Mouse (Mus musculus): Measurements from ENCODE around the gene Glra4. TPM values are rescaled to one million over a fixed set of nuclear protein-coding genes. Genes with fewer than 3 reads are reported as not detected.
A peak's percentile ranks its signal among the peaks of the same experiment; 100 is the strongest.

Gene Glra4
- polyA plus RNA-seq, 1 experiment from 2014 or later: not detected

- no peak overlapping the region for H3K9ac ChIP-seq (ENCODE audit: low read depth, low read length)
- H3K9me3 ChIP-seq (replicated peaks; ENCODE audit: low read length): no peaks in the 10 kb centered on the region
- 83% methylated on average over 4 of the region's 4 CpGs for WGBS
- no peaks in the 10 kb centered on the region for H3K4me1 ChIP-seq (replicated peaks; ENCODE audit: insufficient read depth, low read length)
- ATAC-seq (replicated peaks; ENCODE audit: low FRiP score, low read depth) (no peak; the same call in 1 of the 2 replicates), DNase-seq (ENCODE audit: low spot score) (peak; percentile 0)
- H3K4me3 ChIP-seq (replicated peaks; ENCODE audit: low read depth, low read length): no peak overlapping the region
- no peak overlapping the region for H3K4me2 ChIP-seq (ENCODE audit: low read length)
- no peaks in the 10 kb centered on the region for H3K27me3 ChIP-seq (ENCODE audit: insufficient read depth, low read length)
- no peaks in the 10 kb centered on the region for H3K36me3 ChIP-seq (ENCODE audit: insufficient read depth, low read length)
- no peak overlapping the region for H3K27ac ChIP-seq
- no peak for TF ChIP-seq CTCF (IDR thresholded peaks at IDR 0.05; ENCODE audit: low read depth)
Measured at GRCm38 (mm10) chrX:136789446-136789845, 9.5 kb upstream of the Glra4 start.

- no peak for ATAC-seq (replicated peaks; ENCODE audit: low FRiP score, low read depth)
- H3K9ac ChIP-seq (ENCODE audit: low read depth, low read length): no peak overlapping the region
- no peaks in the 10 kb centered on the region for H3K27me3 ChIP-seq (ENCODE audit: insufficient read depth, low read length)
- no peaks in the 10 kb centered on the region for H3K36me3 ChIP-seq (ENCODE audit: insufficient read depth, low read length)
- no peak overlapping the region for H3K27ac ChIP-seq
- H3K4me1 ChIP-seq (replicated peaks; ENCODE audit: insufficient read depth, low read length): no peaks in the 10 kb centered on the region
- H3K9me3 ChIP-seq (replicated peaks; ENCODE audit: low read length): no peaks in the 10 kb centered on the region
- TF ChIP-seq CTCF (IDR thresholded peaks at IDR 0.05; ENCODE audit: low read depth): no peak
- DNase-seq (ENCODE audit: low spot score): no peak
- 49% methylated on average over 2 of the region's 2 CpGs for WGBS
- no peak overlapping the region for H3K4me3 ChIP-seq (replicated peaks; ENCODE audit: low read depth, low read length)
- H3K4me2 ChIP-seq (ENCODE audit: low read length): no peak overlapping the region
Measured at GRCm38 (mm10) chrX:136779262-136779661, 679 bp downstream of the Glra4 start.

GRCm38 (mm10) chrX:136778046-136778445, 1.9 kb downstream of the Glra4 start:
- no peaks in the 10 kb centered on the region for H3K9me3 ChIP-seq (replicated peaks; ENCODE audit: low read length)
- ATAC-seq (replicated peaks; ENCODE audit: low FRiP score, low read depth): no peak
- 77% methylated on average over 3 of the region's 3 CpGs for WGBS
- no peak overlapping the region for H3K4me2 ChIP-seq (ENCODE audit: low read length)
- H3K9ac ChIP-seq (ENCODE audit: low read depth, low read length): no peak overlapping the region
- H3K36me3 ChIP-seq (ENCODE audit: insufficient read depth, low read length): no peaks in the 10 kb centered on the region
- no peak for DNase-seq (ENCODE audit: low spot score)
- no peaks in the 10 kb centered on the region for H3K4me1 ChIP-seq (replicated peaks; ENCODE audit: insufficient read depth, low read length)
- H3K27me3 ChIP-seq (ENCODE audit: insufficient read depth, low read length): no peaks in the 10 kb centered on the region
- H3K27ac ChIP-seq: no peak overlapping the region
- no peak for TF ChIP-seq CTCF (IDR thresholded peaks at IDR 0.05; ENCODE audit: low read depth)
- H3K4me3 ChIP-seq (replicated peaks; ENCODE audit: low read depth, low read length): no peak overlapping the region

GRCm38 (mm10) chrX:136773035-136773434, 6.9 kb downstream of the Glra4 start:
- Histone ChIP-seq H3K27me3 (ENCODE audit: insufficient read depth, low read length) (no peaks in the 10 kb centered on the region), H3K4me2 (ENCODE audit: low read length) (no peak overlapping the region), H3K27ac (no peak overlapping the region), H3K4me3 (replicated peaks; ENCODE audit: low read depth, low read length) (no peak overlapping the region), H3K9me3 (replicated peaks; ENCODE audit: low read length) (no peaks in the 10 kb centered on the region), H3K4me1 (replicated peaks; ENCODE audit: insufficient read depth, low read length) (no peaks in the 10 kb centered on the region), H3K36me3 (ENCODE audit: insufficient read depth, low read length) (no peaks in the 10 kb centered on the region), H3K9ac (ENCODE audit: low read depth, low read length) (no peak overlapping the region)
- ATAC-seq (replicated peaks; ENCODE audit: low FRiP score, low read depth): no peak
- DNase-seq (ENCODE audit: low spot score): no peak
- WGBS: 55% methylated on average over 1 of the region's 1 CpGs
- TF ChIP-seq CTCF (IDR thresholded peaks at IDR 0.05; ENCODE audit: low read depth): no peak

- no peaks in the 10 kb centered on the region for H3K36me3 ChIP-seq (ENCODE audit: insufficient read depth, low read length)
- H3K4me1 ChIP-seq (replicated peaks; ENCODE audit: insufficient read depth, low read length): no peaks in the 10 kb centered on the region
- H3K4me3 ChIP-seq (replicated peaks; ENCODE audit: low read depth, low read length): no peak overlapping the region
- no peak; the same call in 1 of the 2 replicates for ATAC-seq (replicated peaks; ENCODE audit: low FRiP score, low read depth)
- no peak overlapping the region for H3K9ac ChIP-seq (ENCODE audit: low read depth, low read length)
- no peak overlapping the region for H3K4me2 ChIP-seq (ENCODE audit: low read length)
- H3K9me3 ChIP-seq (replicated peaks; ENCODE audit: low read length): no peaks in the 10 kb centered on the region
- H3K27ac ChIP-seq: no peak overlapping the region
- H3K27me3 ChIP-seq (ENCODE audit: insufficient read depth, low read length): no peaks in the 10 kb centered on the region
- DNase-seq (ENCODE audit: low spot score): peak; percentile 63
- peak; percentile 57 for TF ChIP-seq CTCF (IDR thresholded peaks at IDR 0.05; ENCODE audit: low read depth)
- 74% methylated on average over 11 of the region's 11 CpGs for WGBS
Measured at GRCm38 (mm10) chrX:136761103-136762074, 18.6 kb downstream of the Glra4 start.

GRCm38 (mm10) chrX:136755464-136755863, 24.5 kb downstream of the Glra4 start:
- H3K9me3 ChIP-seq (replicated peaks; ENCODE audit: low read length): no peaks in the 10 kb centered on the region
- no peak overlapping the region for H3K4me3 ChIP-seq (replicated peaks; ENCODE audit: low read depth, low read length)
- no peak overlapping the region for H3K27ac ChIP-seq
- TF ChIP-seq CTCF (IDR thresholded peaks at IDR 0.05; ENCODE audit: low read depth): no peak
- no peaks in the 10 kb centered on the region for H3K36me3 ChIP-seq (ENCODE audit: insufficient read depth, low read length)
- H3K27me3 ChIP-seq (ENCODE audit: insufficient read depth, low read length): no peaks in the 10 kb centered on the region
- no peak overlapping the region for H3K4me2 ChIP-seq (ENCODE audit: low read length)
- ATAC-seq (replicated peaks; ENCODE audit: low FRiP score, low read depth) (no peak), DNase-seq (ENCODE audit: low spot score) (no peak)
- 96% methylated on average over 3 of the region's 3 CpGs for WGBS
- no peaks in the 10 kb centered on the region for H3K4me1 ChIP-seq (replicated peaks; ENCODE audit: insufficient read depth, low read length)
- H3K9ac ChIP-seq (ENCODE audit: low read depth, low read length): no peak overlapping the region

Data from kidney, postnatal 0 days (tissue).